24 mouse cellular contexts compared by ENCODE assay signal in the genomic region with DNA sequence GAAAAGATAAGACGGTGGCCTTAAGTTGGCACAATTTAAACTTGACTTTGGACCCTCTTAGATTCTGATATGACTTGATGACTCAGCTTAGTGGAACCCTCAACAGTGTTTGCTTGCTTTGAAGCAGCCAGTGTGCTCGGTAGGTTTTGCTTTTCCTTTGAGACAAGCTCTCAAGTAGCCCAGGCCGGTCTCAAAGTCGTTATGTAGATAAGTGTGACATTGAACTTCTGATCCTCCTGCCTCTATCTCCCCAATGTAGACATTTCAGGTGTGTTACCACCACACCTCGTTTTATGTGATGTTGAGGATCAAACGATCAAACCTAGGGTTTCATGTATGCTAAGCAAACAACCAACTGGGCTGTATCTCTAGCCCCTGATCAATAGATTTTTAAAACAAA.
"Had no signal": no experiment of that assay in that cellular context is flagged by ENCODE, and none has a peak within 500 bp of the region (broad histone marks: within the 10 kb centered on the region; RNA-seq: fewer than 3 reads in every experiment).

No protein-coding gene starts in this region.

- H3K36me3 ChIP-seq: limb, embryonic 12.5 days; limb, embryonic 15.5 days; midbrain, embryonic 10.5 days; midbrain, embryonic 13.5 days; neural tube, embryonic 13.5 days had no signal

- H3K4me1 ChIP-seq: limb, embryonic 12.5 days; megakaryocyte, embryonic 14.5 days; midbrain, embryonic 10.5 days; midbrain, embryonic 13.5 days had no signal

- H3K9ac ChIP-seq: limb, embryonic 12.5 days; limb, embryonic 15.5 days; liver, embryonic 14.5 days; liver, postnatal 0 days; lung, embryonic 14.5 days; midbrain, embryonic 13.5 days; neural tube, embryonic 13.5 days had no signal

- H3K27me3 ChIP-seq: limb, embryonic 12.5 days; limb, embryonic 15.5 days; megakaryocyte, embryonic 14.5 days; midbrain, embryonic 13.5 days; neural tube, embryonic 13.5 days had no signal

- ATAC-seq: liver, postnatal 0 days; lung, postnatal 0 days; midbrain, embryonic 13.5 days; midbrain, embryonic 16.5 days had no signal

- H3K27ac ChIP-seq: limb, embryonic 12.5 days; limb, embryonic 15.5 days; liver, embryonic 14.5 days; midbrain, embryonic 10.5 days; midbrain, embryonic 13.5 days; neural tube, embryonic 13.5 days had no signal

- H3K4me3 ChIP-seq: limb, embryonic 12.5 days; limb, embryonic 15.5 days; megakaryocyte, embryonic 14.5 days; midbrain, embryonic 10.5 days; midbrain, embryonic 13.5 days; myocyte; neural tube, embryonic 13.5 days had no signal

- DNase-seq: kidney, adult 11 months; kidney, adult 8-10 months; kidney, postnatal 14 days; kidney, postnatal 4 days; left cerebral cortex, postnatal 4 days; liver, postnatal 0 days; lung, embryonic 14.5 days; lung, postnatal 36 days; retina, postnatal 1 day; right cerebral cortex, postnatal 25 days; spleen, adult 18-20 months; thymus, adult 18-20 months; thymus, postnatal 36 days had no signal

- H3K4me2 ChIP-seq: limb, embryonic 12.5 days; limb, embryonic 15.5 days; liver, embryonic 11.5 days; lung, embryonic 14.5 days; midbrain, embryonic 13.5 days; neural tube, embryonic 13.5 days had no signal

- H3K9me3 ChIP-seq: limb, embryonic 12.5 days; limb, embryonic 15.5 days; megakaryocyte, embryonic 14.5 days; midbrain, embryonic 10.5 days; midbrain, embryonic 13.5 days; neural tube, embryonic 13.5 days had no signal
